Mouse (Mus musculus) embryo, embryonic 11.5 days (tissue): Measurements from ENCODE around the gene Tet1.
"Not testable (repeated sequence)": the region's sequence is repeated elsewhere in the genome, so short reads cannot be mapped to it uniquely, and the experiment has no call there.

Source experiments
- DNase-seq: peaks from one replicate; pipeline ENCODE4 v3.0.0-alpha.2; 2012; ENCODE audit warnings: low read depth, low spot score

The Tet1 gene

DNA sequence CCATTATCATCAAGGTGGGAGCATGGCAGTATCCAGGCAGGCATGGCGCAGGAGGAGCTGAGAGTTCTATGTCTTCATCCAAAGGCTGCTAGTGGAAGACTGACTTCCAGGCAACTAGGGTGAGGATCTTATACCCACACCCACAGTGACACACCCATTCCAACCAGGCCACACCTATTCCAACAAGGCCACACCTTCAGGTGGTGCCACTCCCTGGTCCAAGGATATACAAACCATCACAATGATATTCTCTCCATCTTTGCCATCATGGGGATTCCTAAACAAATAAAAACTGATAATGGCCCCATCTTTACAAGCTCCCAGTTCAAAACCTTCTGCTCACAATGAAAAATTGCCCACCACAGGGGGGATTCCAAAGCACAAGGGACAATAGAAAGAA is at the start of gene Tet1:
Gene Tet1 (minus strand): TSS at position 101 of the 400 bp plus-strand sequence.
- DNase-seq, result not testable (repeated sequence)

- DNase-seq, result no peak
Observed at GRCm38 (mm10) chr10:62948551-62948950, 39.8 kb upstream of the Tet1 start.

GRCm38 (mm10) chr10:62946738-62947471 is 38.1 kb upstream of the Tet1 start, which contains the start of gene Dna2:
Gene Dna2 (plus strand): TSS chr10:62947026.
- DNase-seq, result peak; percentile 75

DNA sequence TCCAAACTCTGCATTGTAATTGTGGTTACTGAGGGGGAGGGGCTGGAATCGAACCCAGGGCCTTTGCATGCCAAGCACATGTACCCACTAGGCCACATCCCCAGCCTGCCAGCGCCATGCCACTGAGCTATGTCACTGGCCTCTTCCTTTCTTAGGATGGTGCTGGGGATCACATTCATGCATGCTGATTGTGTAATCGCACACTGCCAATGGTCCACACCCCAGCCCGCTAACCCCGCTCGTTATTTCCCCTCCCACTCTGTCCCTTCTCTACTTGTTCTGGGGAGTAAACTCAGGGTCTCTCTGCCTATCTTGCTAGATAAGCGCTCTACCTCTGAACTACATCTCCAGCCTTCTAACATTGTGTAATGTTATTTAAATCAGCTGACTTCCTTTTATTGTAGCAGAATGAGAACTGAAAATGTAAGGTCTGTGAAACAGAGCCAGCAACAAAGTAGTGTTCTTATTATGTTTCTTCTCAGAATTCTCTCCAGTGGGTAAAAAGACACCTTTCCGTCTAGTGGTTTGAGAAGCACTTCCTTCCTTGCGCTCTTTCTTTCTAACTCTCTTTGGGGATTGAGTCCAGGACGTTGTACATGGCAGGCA is 36.3 kb upstream of the Tet1 start:
- DNase-seq, result no peak

DNA sequence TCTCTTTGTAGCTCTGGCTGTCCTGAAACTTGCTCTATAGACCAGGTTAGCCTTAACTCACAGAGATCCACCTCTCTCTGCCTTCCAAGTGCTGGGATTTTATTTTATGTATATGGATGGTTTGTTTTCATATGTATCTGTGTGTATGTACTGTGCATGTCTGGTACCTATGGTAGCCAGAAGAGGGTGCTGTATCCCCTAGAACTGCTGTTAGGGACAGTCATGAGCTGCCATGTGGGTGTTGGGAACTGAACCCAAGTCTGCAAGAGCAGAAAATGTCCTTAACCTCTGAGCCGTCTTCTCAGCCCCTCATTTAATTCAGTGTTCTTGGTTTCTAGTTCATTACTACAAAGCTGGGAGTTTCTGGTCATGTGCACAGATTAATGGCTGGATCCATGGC is 23.6 kb upstream of the Tet1 start:
- DNase-seq, result no peak

- DNase-seq, result no peak
Observed at GRCm38 (mm10) chr10:62924096-62924635, 15.4 kb upstream of the Tet1 start.

- DNase-seq, result no peak
Observed at GRCm38 (mm10) chr10:62920766-62921156, 12.0 kb upstream of the Tet1 start.

DNA sequence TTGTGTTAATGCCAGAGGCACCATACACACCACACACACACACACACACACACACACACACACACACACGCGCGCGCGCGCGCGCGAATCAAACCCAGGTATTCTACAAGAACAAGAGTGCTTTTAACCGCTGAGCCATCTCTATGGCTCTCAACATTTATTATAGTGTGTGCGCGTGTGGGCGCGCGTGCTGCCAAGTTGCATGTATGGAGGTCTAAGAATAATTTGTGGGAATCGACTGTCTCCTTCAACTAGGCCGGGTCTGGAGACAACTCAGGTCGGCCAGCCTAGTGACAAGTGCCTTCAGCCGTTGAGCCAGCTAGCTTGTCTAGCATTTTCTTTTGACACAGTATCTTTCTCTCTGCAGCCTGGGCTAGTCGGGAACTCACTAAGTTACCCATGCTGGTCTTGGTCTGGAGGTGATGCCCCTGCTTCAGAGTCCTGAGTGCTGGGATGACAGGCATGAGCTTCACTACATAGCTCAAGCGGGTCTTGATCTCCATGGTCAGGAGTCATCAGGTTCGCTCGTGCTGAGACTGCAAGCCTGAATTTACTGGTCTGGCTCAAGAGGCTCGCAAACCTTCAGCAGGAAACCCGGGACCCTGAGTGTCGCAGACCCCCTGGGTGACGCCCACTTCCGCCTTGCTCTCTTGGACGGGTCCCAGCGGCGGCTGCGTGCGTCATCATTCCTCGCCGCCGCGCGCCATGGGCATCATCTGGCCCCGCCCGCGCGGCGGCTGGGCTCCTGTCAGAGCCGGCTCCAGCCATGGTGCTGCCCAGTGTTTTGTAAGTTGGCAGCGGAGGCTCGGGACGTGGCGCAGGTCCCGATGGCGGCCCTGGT is 11.3 kb upstream of the Tet1 start, which contains the start of gene Slc25a16:
Gene Slc25a16 (plus strand): TSS at position 709 of the 841 bp plus-strand sequence.
- DNase-seq, result peak; percentile 85

- no peak for DNase-seq
Observed at GRCm38 (mm10) chr10:62918985-62919384, 10.2 kb upstream of the Tet1 start.

- DNase-seq, result no peak
Observed at GRCm38 (mm10) chr10:62911120-62911519, 2.3 kb upstream of the Tet1 start.

GRCm38 (mm10) chr10:62906336-62906735 is 2.5 kb downstream of the Tet1 start:
- no peak for DNase-seq

- no peak for DNase-seq
Observed at GRCm38 (mm10) chr10:62902829-62903228, 6.0 kb downstream of the Tet1 start.

- DNase-seq, result no peak
Observed at GRCm38 (mm10) chr10:62901826-62902225, 7.0 kb downstream of the Tet1 start.

DNA sequence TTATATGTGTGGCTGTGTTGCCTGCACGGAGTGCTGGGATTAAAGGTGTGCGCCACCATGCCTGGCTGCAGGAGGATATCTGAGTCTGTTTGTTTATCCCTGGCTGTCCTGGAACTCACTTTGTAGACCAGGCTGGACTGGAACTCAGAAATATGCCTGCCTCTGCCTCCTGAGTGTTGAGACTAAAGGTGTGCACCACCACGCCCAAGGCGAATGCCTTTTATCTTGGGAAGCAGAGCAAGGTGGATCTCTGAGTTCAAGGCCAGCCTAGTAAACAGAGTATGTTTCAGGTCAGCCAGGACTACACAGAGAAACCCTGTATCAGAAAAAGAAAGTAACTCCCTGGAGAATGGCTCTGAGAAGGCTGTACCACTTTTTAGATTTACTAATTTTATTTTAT is 8.7 kb downstream of the Tet1 start:
- DNase-seq, result no peak

GRCm38 (mm10) chr10:62898061-62898460 is 10.7 kb downstream of the Tet1 start:
- DNase-seq, result no peak

- DNase-seq, result no peak
Observed at GRCm38 (mm10) chr10:62897437-62897836, 11.4 kb downstream of the Tet1 start.

DNA sequence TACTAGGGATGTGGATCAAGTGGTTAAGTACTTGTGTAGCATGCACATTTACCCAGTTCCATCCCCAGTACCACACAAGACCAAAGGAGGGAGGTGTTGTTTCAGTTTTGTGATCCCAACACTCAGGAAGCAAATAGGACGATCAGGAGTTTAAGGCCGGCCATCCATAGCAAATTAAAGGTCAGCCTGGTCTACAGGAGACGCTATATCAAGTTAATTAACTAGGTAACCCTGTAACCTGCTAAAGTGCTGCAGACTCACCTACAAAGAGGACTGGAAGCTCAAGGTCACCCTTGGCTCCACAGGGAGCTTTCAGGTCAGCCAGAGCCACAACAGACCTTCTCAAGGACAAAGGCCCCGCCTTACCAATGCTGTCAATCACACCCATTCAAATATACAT is 12.0 kb downstream of the Tet1 start:
- DNase-seq, result no peak

DNA sequence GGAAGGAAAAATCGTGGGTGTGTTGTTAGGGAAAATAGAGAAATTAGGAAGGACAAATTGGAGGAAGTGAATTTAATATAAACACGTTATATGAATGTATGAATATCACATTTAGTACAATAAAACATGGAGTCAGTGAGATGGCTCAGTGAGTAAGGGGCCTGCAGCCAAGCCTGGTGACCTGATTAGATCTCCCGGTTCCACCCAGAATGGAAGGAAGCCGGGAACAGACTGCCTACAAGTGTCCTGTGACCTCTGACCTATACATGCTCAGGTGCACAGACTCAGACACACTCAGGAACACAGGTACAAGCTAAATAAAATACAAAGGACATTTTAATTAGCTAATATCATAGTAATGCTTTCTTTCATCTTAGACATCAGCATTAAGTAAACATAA is 12.8 kb downstream of the Tet1 start:
- DNase-seq, result no peak

DNA sequence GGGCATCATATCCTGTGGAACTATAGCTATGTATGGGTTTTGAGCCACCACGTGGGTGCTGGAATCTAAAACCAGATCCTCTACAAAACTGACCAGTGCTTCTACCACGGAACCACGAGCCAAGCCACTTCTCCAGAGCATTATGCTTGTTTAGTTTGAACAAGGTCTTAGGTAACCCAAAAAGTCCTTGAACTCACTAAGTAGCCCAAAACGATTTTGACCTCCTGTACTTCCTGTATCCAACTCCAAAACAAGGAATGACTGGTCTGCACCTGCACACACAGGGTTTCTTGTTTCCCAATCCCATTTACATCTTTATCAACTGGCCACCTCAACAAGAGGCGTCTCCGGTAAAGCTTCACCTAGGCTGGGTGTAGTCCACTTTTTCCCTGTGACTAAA is 13.4 kb downstream of the Tet1 start:
- no peak for DNase-seq

GRCm38 (mm10) chr10:62894447-62894846 is 14.3 kb downstream of the Tet1 start:
- DNase-seq, result no peak

DNA sequence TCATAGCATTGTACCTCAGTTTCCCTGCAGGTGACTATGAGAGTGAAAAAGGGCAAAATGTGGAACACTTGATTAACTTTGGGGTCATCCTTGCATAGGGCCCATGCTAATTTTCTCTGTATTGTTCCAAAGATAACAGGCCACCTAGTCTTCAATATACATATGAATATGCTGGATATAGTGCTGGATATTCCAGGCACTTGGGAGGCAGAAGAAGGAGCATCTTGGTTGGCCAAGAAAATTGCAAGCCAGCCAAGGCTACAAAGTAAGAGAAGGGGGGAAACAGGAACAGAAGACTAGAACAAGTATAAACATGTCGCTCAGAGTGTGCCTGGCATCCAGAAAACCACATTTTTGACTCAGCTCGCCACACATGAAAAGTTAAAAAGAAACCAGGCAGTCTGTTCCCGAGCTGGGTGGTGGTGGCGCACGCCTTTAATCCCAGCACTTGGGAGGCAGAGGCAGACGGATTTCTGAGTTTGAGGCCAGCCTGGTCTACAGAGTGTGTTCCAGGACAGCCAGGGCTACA is 15.4 kb downstream of the Tet1 start:
- no peak for DNase-seq
